Mouse (Mus musculus) E14TG2a.4 (cell line): ENCODE measurements around the gene Ehd1.

Source experiments
- CTCF ChIP-seq: conservative IDR thresholded peaks from 2 replicates; pipeline ENCODE4 v1.5.1; 2014; ENCODE audit warnings: low read length
- POU5F1 ChIP-seq: IDR thresholded peaks from 2 replicates; pipeline ENCODE4 v1.6.1; 2014; ENCODE audit warnings: low read length, borderline replicate concordance

GRCm38 (mm10) chr19:6264200-6264599 is 12.3 kb upstream of the Ehd1 start:
- TF ChIP-seq CTCF = no peak
- TF ChIP-seq POU5F1 = no peak
